Mouse (Mus musculus): ENCODE measurements around the gene Ppia. TPM values are rescaled to one million over a fixed set of nuclear protein-coding genes. Genes with fewer than 3 reads are reported as not detected.
"Not testable (repeated sequence)": the region's sequence is repeated elsewhere in the genome, so short reads cannot be mapped to it uniquely, and the experiment has no call there.

The Ppia gene
- polyA plus RNA-seq, 1 experiment from 2014 or later = 4,913 TPM

DNA sequence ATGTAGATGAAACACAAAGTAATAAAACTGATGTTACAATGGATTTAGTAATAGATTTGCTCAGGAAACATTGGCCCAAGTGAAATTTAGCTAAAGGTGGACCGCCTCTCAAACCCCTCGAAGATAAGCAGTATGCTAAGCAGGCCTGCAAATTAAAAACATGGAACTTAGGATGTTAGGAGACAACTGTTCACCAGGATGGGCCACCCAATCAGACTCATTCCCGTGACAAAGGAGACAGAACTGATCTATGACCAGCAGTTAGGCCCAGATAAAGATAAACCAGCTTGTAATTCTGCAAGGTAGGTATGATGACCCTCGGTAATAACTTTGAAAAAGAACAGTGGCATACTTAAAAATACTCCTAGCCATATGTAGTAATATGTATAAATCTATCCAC lies 27.9 kb downstream of the Ppia start:
- DNase-seq (ENCODE audit: low spot score) (no peak), ATAC-seq (replicated peaks; ENCODE audit: low FRiP score) (no peak)
- Histone ChIP-seq H3K4me3 (ENCODE audit: low read depth, low read length) (peak overlapping the region; percentile 82), H3K9ac (ENCODE audit: low read length) (peak overlapping the region; percentile 85), H3K4me2 (ENCODE audit: low read depth, low read length, severe bottlenecking) (peak overlapping the region; percentile 74), H3K9me3 (ENCODE audit: control insufficient read depth, low read length) (no peaks in the 10 kb centered on the region), H3K27ac (ENCODE audit: low read depth, low read length) (no peak overlapping the region), H3K36me3 (ENCODE audit: control insufficient read depth, insufficient read depth, low read length) (no peaks in the 10 kb centered on the region; the same call in 1 of the 2 replicates), H3K27me3 (ENCODE audit: control insufficient read depth, insufficient read depth, low read length) (no peaks in the 10 kb centered on the region), H3K4me1 (replicated peaks; ENCODE audit: control insufficient read depth, insufficient read depth, low read length) (peaks cover 3% of the 10 kb centered on the region; the same call in 1 of the 2 replicates)
- 67% methylated on average over 4 of the region's 4 CpGs for WGBS

GRCm38 (mm10) chr11:6443727-6444076 lies 28.5 kb downstream of the Ppia start:
- Histone ChIP-seq H3K9ac (ENCODE audit: low read length) (peak overlapping the region; percentile 85), H3K9me3 (ENCODE audit: control insufficient read depth, low read length) (no peaks in the 10 kb centered on the region), H3K4me1 (replicated peaks; ENCODE audit: control insufficient read depth, insufficient read depth, low read length) (peaks cover 3% of the 10 kb centered on the region; the same call in 1 of the 2 replicates), H3K4me2 (ENCODE audit: low read depth, low read length, severe bottlenecking) (peak overlapping the region; percentile 74), H3K27ac (ENCODE audit: low read depth, low read length) (peak overlapping the region; percentile 90), H3K4me3 (ENCODE audit: low read depth, low read length) (peak overlapping the region; percentile 82), H3K36me3 (ENCODE audit: control insufficient read depth, insufficient read depth, low read length) (no peaks in the 10 kb centered on the region; the same call in 1 of the 2 replicates), H3K27me3 (ENCODE audit: control insufficient read depth, insufficient read depth, low read length) (no peaks in the 10 kb centered on the region)
- ATAC-seq (replicated peaks; ENCODE audit: low FRiP score) = no peak
- under 1% methylated on average over 10 of the region's 10 CpGs for WGBS
- no peak for DNase-seq (ENCODE audit: low spot score)

GRCm38 (mm10) chr11:6444077-6444853 lies 29.0 kb downstream of the Ppia start, which contains the start of gene H2afv:
TSS of gene H2afv (minus strand) at chr11:6444443.
- H3K27me3 ChIP-seq (ENCODE audit: control insufficient read depth, insufficient read depth, low read length) = no peaks in the 10 kb centered on the region
- H3K9me3 ChIP-seq (ENCODE audit: control insufficient read depth, low read length) = no peaks in the 10 kb centered on the region
- no peaks in the 10 kb centered on the region; the same call in 1 of the 2 replicates for H3K36me3 ChIP-seq (ENCODE audit: control insufficient read depth, insufficient read depth, low read length)
- peak; percentile 99 for ATAC-seq (replicated peaks; ENCODE audit: low FRiP score)
- DNase-seq (ENCODE audit: low spot score) = peak; percentile 99
- H3K4me3 ChIP-seq (ENCODE audit: low read depth, low read length) = peak within 1 kb of the TSS; percentile 82
- H3K27ac ChIP-seq (ENCODE audit: low read depth, low read length) = peak within 1 kb of the TSS; percentile 90
- peak within 1 kb of the TSS; percentile 74 for H3K4me2 ChIP-seq (ENCODE audit: low read depth, low read length, severe bottlenecking)
- H3K9ac ChIP-seq (ENCODE audit: low read length) = peak within 1 kb of the TSS; percentile 85
- WGBS = under 1% methylated on average over 78 of the region's 80 CpGs
- peaks cover 3% of the 10 kb centered on the region; the same call in 1 of the 2 replicates for H3K4me1 ChIP-seq (replicated peaks; ENCODE audit: control insufficient read depth, insufficient read depth, low read length)

DNA sequence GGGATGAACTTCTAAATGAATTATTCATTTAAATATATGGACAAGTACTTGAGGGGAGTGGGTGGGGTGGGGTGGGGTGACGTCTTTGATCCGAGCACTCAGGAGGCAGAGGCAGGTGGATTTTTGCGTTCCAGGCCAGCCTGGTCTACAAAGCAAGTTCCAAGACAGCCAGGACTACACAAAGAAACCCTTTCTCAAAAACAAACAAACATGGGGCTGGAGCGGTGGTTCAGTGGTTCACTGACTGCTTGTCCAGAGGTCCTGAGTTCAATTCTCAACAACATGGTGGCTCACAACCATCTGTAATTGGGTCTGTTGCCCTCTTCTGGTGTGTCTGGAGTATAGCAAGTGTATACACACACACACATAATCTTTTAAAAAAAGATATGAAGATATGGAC lies 30.2 kb downstream of the Ppia start:
- no peak for ATAC-seq (replicated peaks; ENCODE audit: low FRiP score)
- Histone ChIP-seq H3K27me3 (ENCODE audit: control insufficient read depth, insufficient read depth, low read length) (no peaks in the 10 kb centered on the region), H3K9me3 (ENCODE audit: control insufficient read depth, low read length) (no peaks in the 10 kb centered on the region), H3K9ac (ENCODE audit: low read length) (no peak overlapping the region; the same call in 1 of the 2 replicates), H3K36me3 (ENCODE audit: control insufficient read depth, insufficient read depth, low read length) (no peaks in the 10 kb centered on the region; the same call in 1 of the 2 replicates), H3K27ac (ENCODE audit: low read depth, low read length) (no peak overlapping the region), H3K4me3 (ENCODE audit: low read depth, low read length) (no peak overlapping the region), H3K4me2 (ENCODE audit: low read depth, low read length, severe bottlenecking) (no peak overlapping the region), H3K4me1 (replicated peaks; ENCODE audit: control insufficient read depth, insufficient read depth, low read length) (peaks cover 3% of the 10 kb centered on the region; the same call in 1 of the 2 replicates)
- 86% methylated on average over 4 of the region's 4 CpGs for WGBS
- no peak for DNase-seq (ENCODE audit: low spot score)

GRCm38 (mm10) chr11:6445951-6446350 lies 30.7 kb downstream of the Ppia start:
- no peak overlapping the region for H3K4me2 ChIP-seq (ENCODE audit: low read depth, low read length, severe bottlenecking)
- 91% methylated on average over 7 of the region's 7 CpGs for WGBS
- ATAC-seq (replicated peaks; ENCODE audit: low FRiP score) (no peak), DNase-seq (ENCODE audit: low spot score) (no peak)
- no peaks in the 10 kb centered on the region; the same call in 1 of the 2 replicates for H3K36me3 ChIP-seq (ENCODE audit: control insufficient read depth, insufficient read depth, low read length)
- H3K9me3 ChIP-seq (ENCODE audit: control insufficient read depth, low read length) = no peaks in the 10 kb centered on the region
- no peak overlapping the region for H3K27ac ChIP-seq (ENCODE audit: low read depth, low read length)
- no peak overlapping the region for H3K4me3 ChIP-seq (ENCODE audit: low read depth, low read length)
- H3K9ac ChIP-seq (ENCODE audit: low read length) = no peak overlapping the region
- peaks cover 3% of the 10 kb centered on the region; the same call in 1 of the 2 replicates for H3K4me1 ChIP-seq (replicated peaks; ENCODE audit: control insufficient read depth, insufficient read depth, low read length)
- H3K27me3 ChIP-seq (ENCODE audit: control insufficient read depth, insufficient read depth, low read length) = no peaks in the 10 kb centered on the region

GRCm38 (mm10) chr11:6447493-6447892 lies 32.2 kb downstream of the Ppia start:
- Histone ChIP-seq H3K4me1 (replicated peaks; ENCODE audit: control insufficient read depth, insufficient read depth, low read length) (peaks cover 3% of the 10 kb centered on the region; the same call in 1 of the 2 replicates), H3K27ac (ENCODE audit: low read depth, low read length) (no peak overlapping the region), H3K4me2 (ENCODE audit: low read depth, low read length, severe bottlenecking) (no peak overlapping the region), H3K36me3 (ENCODE audit: control insufficient read depth, insufficient read depth, low read length) (no peaks in the 10 kb centered on the region), H3K27me3 (ENCODE audit: control insufficient read depth, insufficient read depth, low read length) (no peaks in the 10 kb centered on the region), H3K9ac (ENCODE audit: low read length) (no peak overlapping the region), H3K4me3 (ENCODE audit: low read depth, low read length) (no peak overlapping the region), H3K9me3 (ENCODE audit: control insufficient read depth, low read length) (no peaks in the 10 kb centered on the region; the same call in 1 of the 2 replicates)
- WGBS = 91% methylated on average over 4 of the region's 4 CpGs
- DNase-seq (ENCODE audit: low spot score) (no peak), ATAC-seq (replicated peaks; ENCODE audit: low FRiP score) (no peak)

- H3K9me3 ChIP-seq (ENCODE audit: control insufficient read depth, low read length); H3K4me1 ChIP-seq (replicated peaks; ENCODE audit: control insufficient read depth, insufficient read depth, low read length); ATAC-seq (replicated peaks; ENCODE audit: low FRiP score); H3K36me3 ChIP-seq (ENCODE audit: control insufficient read depth, insufficient read depth, low read length); H3K4me3 ChIP-seq (ENCODE audit: low read depth, low read length); H3K4me2 ChIP-seq (ENCODE audit: low read depth, low read length, severe bottlenecking); DNase-seq (ENCODE audit: low spot score); H3K9ac ChIP-seq (ENCODE audit: low read length); H3K27me3 ChIP-seq (ENCODE audit: control insufficient read depth, insufficient read depth, low read length); H3K27ac ChIP-seq (ENCODE audit: low read depth, low read length): not testable (repeated sequence)
- 95% methylated on average over 5 of the region's 5 CpGs for WGBS
These were observed 32.9 kb downstream of the Ppia start for GRCm38 (mm10) chr11:6448155-6448554.

DNA sequence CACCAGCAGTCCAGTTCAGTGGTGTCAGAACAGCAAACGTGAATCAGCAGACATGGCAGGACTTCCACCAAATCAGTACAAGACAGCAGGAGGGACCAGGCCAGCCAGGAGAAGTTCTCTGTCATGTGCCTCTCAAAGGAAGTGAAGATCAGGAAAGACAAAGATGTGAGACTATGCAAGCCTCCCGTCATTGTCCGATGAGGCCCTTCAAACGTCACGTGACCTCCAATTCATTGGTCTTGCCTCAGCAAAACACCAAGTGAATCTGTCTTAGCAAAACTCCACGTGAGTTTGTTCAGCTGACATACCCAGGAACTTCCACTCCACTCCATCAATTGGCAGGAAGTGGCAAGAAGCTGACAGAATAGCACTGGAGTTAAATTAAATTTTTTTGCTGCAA lies 40.8 kb downstream of the Ppia start:
- Histone ChIP-seq H3K4me3 (ENCODE audit: low read depth, low read length) (no peak overlapping the region), H3K27me3 (ENCODE audit: control insufficient read depth, insufficient read depth, low read length) (no peaks in the 10 kb centered on the region), H3K9ac (ENCODE audit: low read length) (no peak overlapping the region), H3K9me3 (ENCODE audit: control insufficient read depth, low read length) (no peaks in the 10 kb centered on the region; the same call in 1 of the 2 replicates), H3K27ac (ENCODE audit: low read depth, low read length) (no peak overlapping the region), H3K4me1 (replicated peaks; ENCODE audit: control insufficient read depth, insufficient read depth, low read length) (no peaks in the 10 kb centered on the region), H3K4me2 (ENCODE audit: low read depth, low read length, severe bottlenecking) (no peak overlapping the region), H3K36me3 (ENCODE audit: control insufficient read depth, insufficient read depth, low read length) (no peaks in the 10 kb centered on the region)
- 80% methylated on average over 6 of the region's 6 CpGs for WGBS
- DNase-seq (ENCODE audit: low spot score) (no peak), ATAC-seq (replicated peaks; ENCODE audit: low FRiP score) (no peak)

Measured in forebrain, embryonic 11.5 days (tissue).